Mouse (Mus musculus): ENCODE data around the gene Igsf3. TPM values are rescaled to one million over a fixed set of nuclear protein-coding genes. Genes with fewer than 3 reads are reported as not detected.

Igsf3 gene
- polyA plus RNA-seq, 1 experiment from 2014 or later = 22.7 TPM

- Histone ChIP-seq H3K4me1 (peaks cover 12% of the 10 kb centered on the region), H3K27ac (replicated peaks) (no peak overlapping the region), H3K9me3 (replicated peaks) (no peaks in the 10 kb centered on the region), H3K36me3 (peaks cover 16% of the 10 kb centered on the region), H3K4me3 (no peak overlapping the region), H3K27me3 (ENCODE audit: low read depth, poor library complexity, severe bottlenecking) (no peaks in the 10 kb centered on the region)
- 83% methylated on average over 8 of the region's 8 CpGs for WGBS
- DNase-seq (ENCODE audit: low spot score) = no peak
Measured at GRCm38 (mm10) chr3:101444437-101444836, 67.6 kb downstream of the Igsf3 start.

- H3K27ac ChIP-seq (replicated peaks) = no peak overlapping the region
- no peaks in the 10 kb centered on the region for H3K9me3 ChIP-seq (replicated peaks)
- DNase-seq (ENCODE audit: low spot score) = no peak
- no peak overlapping the region for H3K4me3 ChIP-seq
- H3K27me3 ChIP-seq (ENCODE audit: low read depth, poor library complexity, severe bottlenecking) = no peaks in the 10 kb centered on the region
- peaks cover 17% of the 10 kb centered on the region for H3K4me1 ChIP-seq
- H3K36me3 ChIP-seq = peaks cover 15% of the 10 kb centered on the region
- 87% methylated on average over 4 of the region's 4 CpGs for WGBS
Measured at GRCm38 (mm10) chr3:101447239-101447638, 70.4 kb downstream of the Igsf3 start.

- H3K27me3 ChIP-seq (ENCODE audit: low read depth, poor library complexity, severe bottlenecking) = no peaks in the 10 kb centered on the region
- peaks cover 27% of the 10 kb centered on the region for H3K36me3 ChIP-seq
- no peak overlapping the region for H3K4me3 ChIP-seq
- H3K4me1 ChIP-seq = peaks cover 13% of the 10 kb centered on the region
- WGBS = 89% methylated on average over 3 of the region's 3 CpGs
- no peak for DNase-seq (ENCODE audit: low spot score)
- no peaks in the 10 kb centered on the region for H3K9me3 ChIP-seq (replicated peaks)
- no peak overlapping the region for H3K27ac ChIP-seq (replicated peaks)
Measured at GRCm38 (mm10) chr3:101448765-101449164, 71.9 kb downstream of the Igsf3 start.

GRCm38 (mm10) chr3:101450811-101451428 is 74.0 kb downstream of the Igsf3 start:
- no peak for DNase-seq (ENCODE audit: low spot score)
- Histone ChIP-seq H3K27me3 (ENCODE audit: low read depth, poor library complexity, severe bottlenecking) (no peaks in the 10 kb centered on the region), H3K9me3 (replicated peaks) (no peaks in the 10 kb centered on the region), H3K4me3 (no peak overlapping the region), H3K27ac (replicated peaks) (no peak overlapping the region), H3K4me1 (peaks cover 6% of the 10 kb centered on the region), H3K36me3 (peaks cover 46% of the 10 kb centered on the region)
- 91% methylated on average over 31 of the region's 31 CpGs for WGBS

- Histone ChIP-seq H3K27ac (replicated peaks) (peak overlapping the region; percentile 80), H3K36me3 (peaks cover 42% of the 10 kb centered on the region), H3K4me1 (peaks cover 37% of the 10 kb centered on the region), H3K4me3 (no peak overlapping the region), H3K9me3 (replicated peaks) (peaks cover 16% of the 10 kb centered on the region), H3K27me3 (ENCODE audit: low read depth, poor library complexity, severe bottlenecking) (no peaks in the 10 kb centered on the region)
- DNase-seq (ENCODE audit: low spot score) = no peak
- WGBS = 77% methylated on average over 7 of the region's 7 CpGs
Measured at GRCm38 (mm10) chr3:101460618-101461017, 83.7 kb downstream of the Igsf3 start.

GRCm38 (mm10) chr3:101461046-101461445 is 84.2 kb downstream of the Igsf3 start:
- Histone ChIP-seq H3K4me3 (no peak overlapping the region), H3K27ac (replicated peaks) (peak overlapping the region; percentile 80), H3K27me3 (ENCODE audit: low read depth, poor library complexity, severe bottlenecking) (no peaks in the 10 kb centered on the region), H3K4me1 (peaks cover 37% of the 10 kb centered on the region), H3K36me3 (peaks cover 40% of the 10 kb centered on the region), H3K9me3 (replicated peaks) (peaks cover 16% of the 10 kb centered on the region)
- no peak for DNase-seq (ENCODE audit: low spot score)
- WGBS = 49% methylated on average over 7 of the region's 7 CpGs

- Histone ChIP-seq H3K4me3 (0 out of 2 replicates have a peak overlapping the region, but pooled peaks have one; percentile 16), H3K36me3 (peaks cover 32% of the 10 kb centered on the region), H3K27ac (replicated peaks) (peak overlapping the region; percentile 80), H3K27me3 (ENCODE audit: low read depth, poor library complexity, severe bottlenecking) (no peaks in the 10 kb centered on the region), H3K9me3 (replicated peaks) (peaks cover 16% of the 10 kb centered on the region), H3K4me1 (peaks cover 37% of the 10 kb centered on the region)
- DNase-seq (ENCODE audit: low spot score) = peak; percentile 58
- 21% methylated on average over 8 of the region's 8 CpGs for WGBS
Measured at GRCm38 (mm10) chr3:101461816-101462215, 84.9 kb downstream of the Igsf3 start.

- H3K27ac ChIP-seq (replicated peaks) = peak overlapping the region; percentile 80
- H3K4me3 ChIP-seq = 0 out of 2 replicates have a peak overlapping the region, but pooled peaks have one; percentile 16
- peak; percentile 84 for DNase-seq (ENCODE audit: low spot score)
- H3K9me3 ChIP-seq (replicated peaks) = peaks cover 16% of the 10 kb centered on the region
- H3K27me3 ChIP-seq (ENCODE audit: low read depth, poor library complexity, severe bottlenecking) = no peaks in the 10 kb centered on the region
- peaks cover 37% of the 10 kb centered on the region for H3K4me1 ChIP-seq
- peaks cover 30% of the 10 kb centered on the region for H3K36me3 ChIP-seq
- WGBS = 25% methylated on average over 5 of the region's 5 CpGs
Measured at GRCm38 (mm10) chr3:101462294-101462693, 85.4 kb downstream of the Igsf3 start.

- peaks cover 39% of the 10 kb centered on the region for H3K4me1 ChIP-seq
- H3K4me3 ChIP-seq = no peak overlapping the region
- H3K27ac ChIP-seq (replicated peaks) = no peak overlapping the region
- H3K36me3 ChIP-seq = peaks cover 18% of the 10 kb centered on the region
- DNase-seq (ENCODE audit: low spot score) = no peak
- H3K9me3 ChIP-seq (replicated peaks) = peaks cover 15% of the 10 kb centered on the region
- no peaks in the 10 kb centered on the region for H3K27me3 ChIP-seq (ENCODE audit: low read depth, poor library complexity, severe bottlenecking)
- 83% methylated on average over 3 of the region's 3 CpGs for WGBS
Measured at GRCm38 (mm10) chr3:101463491-101463890, 86.6 kb downstream of the Igsf3 start.

GRCm38 (mm10) chr3:101469675-101470074 is 92.8 kb downstream of the Igsf3 start:
- 92% methylated on average over 9 of the region's 9 CpGs for WGBS
- no peak overlapping the region for H3K27ac ChIP-seq (replicated peaks)
- no peak overlapping the region for H3K4me3 ChIP-seq
- peaks cover 16% of the 10 kb centered on the region for H3K4me1 ChIP-seq
- H3K9me3 ChIP-seq (replicated peaks) = 0 out of 2 replicates have a peak, but pooled peaks cover 4% of the 10 kb centered on the region
- DNase-seq (ENCODE audit: low spot score) = no peak
- H3K36me3 ChIP-seq = no peaks in the 10 kb centered on the region
- H3K27me3 ChIP-seq (ENCODE audit: low read depth, poor library complexity, severe bottlenecking) = no peaks in the 10 kb centered on the region

GRCm38 (mm10) chr3:101471881-101472280 is 95.0 kb downstream of the Igsf3 start:
- no peak overlapping the region for H3K27ac ChIP-seq (replicated peaks)
- 52% methylated on average over 4 of the region's 4 CpGs for WGBS

GRCm38 (mm10) chr3:101481951-101482350 is 105.1 kb downstream of the Igsf3 start:
- no peak overlapping the region for H3K4me3 ChIP-seq

More at GRCm38 (mm10) chr3:101471881-101472280, 95.0 kb downstream of the Igsf3 start:
- peaks cover 16% of the 10 kb centered on the region for H3K4me1 ChIP-seq
- no peak for DNase-seq (ENCODE audit: low spot score)
- H3K36me3 ChIP-seq = no peaks in the 10 kb centered on the region
- no peak overlapping the region for H3K4me3 ChIP-seq
- no peaks in the 10 kb centered on the region for H3K27me3 ChIP-seq (ENCODE audit: low read depth, poor library complexity, severe bottlenecking)
- 0 out of 2 replicates have a peak, but pooled peaks cover 4% of the 10 kb centered on the region for H3K9me3 ChIP-seq (replicated peaks)

GRCm38 (mm10) chr3:101483256-101483983 is 106.5 kb downstream of the Igsf3 start:
- Histone ChIP-seq H3K4me3 (no peak overlapping the region), H3K36me3 (no peaks in the 10 kb centered on the region), H3K27me3 (ENCODE audit: low read depth, poor library complexity, severe bottlenecking) (no peaks in the 10 kb centered on the region), H3K9me3 (replicated peaks) (no peaks in the 10 kb centered on the region), H3K27ac (replicated peaks) (no peak overlapping the region), H3K4me1 (peaks cover 14% of the 10 kb centered on the region)
- no peak for DNase-seq (ENCODE audit: low spot score)
- WGBS = 71% methylated on average over 3 of the region's 3 CpGs

More at GRCm38 (mm10) chr3:101481951-101482350, 105.1 kb downstream of the Igsf3 start:
- 94% methylated on average over 6 of the region's 6 CpGs for WGBS
- H3K9me3 ChIP-seq (replicated peaks) = no peaks in the 10 kb centered on the region
- H3K36me3 ChIP-seq = no peaks in the 10 kb centered on the region
- no peaks in the 10 kb centered on the region for H3K27me3 ChIP-seq (ENCODE audit: low read depth, poor library complexity, severe bottlenecking)
- H3K4me1 ChIP-seq = peaks cover 14% of the 10 kb centered on the region
- no peak for DNase-seq (ENCODE audit: low spot score)
- no peak overlapping the region for H3K27ac ChIP-seq (replicated peaks)
